Mouse (Mus musculus) kidney, postnatal 10 days (tissue): ENCODE results near the gene Ccdc88c.
A peak's percentile ranks its signal among the peaks of the same experiment; 100 is the strongest.

Experiments
- DNase-seq: peaks from one replicate; pipeline ENCODE4 v3.0.0; 2021; ENCODE audit warnings: mixed read lengths

Ccdc88c gene

DNA sequence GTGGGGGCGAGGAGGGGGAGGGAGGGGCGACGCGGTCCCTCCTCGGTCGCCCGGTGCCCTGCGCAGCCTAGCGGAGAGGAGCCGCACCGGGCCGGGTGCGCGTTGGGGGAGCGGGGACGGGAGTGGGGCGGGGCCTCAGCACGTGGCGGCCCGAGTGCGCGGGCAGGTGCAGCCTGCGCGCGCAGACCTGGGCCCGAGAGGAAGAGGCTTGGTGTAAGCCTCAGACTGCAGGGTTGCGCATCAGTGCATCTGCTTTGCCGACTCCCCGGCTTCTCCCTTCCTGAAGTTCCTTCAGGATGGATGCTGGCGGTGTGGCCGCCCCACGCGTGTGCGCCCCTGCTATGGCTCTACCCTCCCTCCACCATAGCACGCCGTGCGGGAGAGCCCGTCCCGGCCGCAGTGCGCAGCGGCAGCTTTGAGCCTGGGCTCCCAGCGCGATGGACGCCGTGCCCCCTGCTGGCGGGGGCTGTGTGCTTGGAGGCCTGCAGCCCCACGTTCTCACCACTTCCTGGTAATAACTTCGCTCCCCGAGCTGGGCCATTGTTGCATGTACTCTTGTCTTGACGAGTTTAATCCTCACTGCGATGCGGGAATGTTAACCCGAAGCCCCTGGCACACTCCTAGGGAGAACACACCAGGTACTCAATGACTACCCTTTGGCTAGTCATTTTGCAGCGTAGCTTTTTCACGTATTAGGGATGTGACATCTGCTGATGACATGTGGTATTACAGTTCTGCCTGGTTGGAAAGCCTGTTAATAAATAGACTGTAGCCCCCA is at the start of gene Ccdc88c:
Gene Ccdc88c, minus strand, starts transcription at position 103 of the 778 bp plus-strand sequence.
- peak; percentile 91 for DNase-seq

DNA sequence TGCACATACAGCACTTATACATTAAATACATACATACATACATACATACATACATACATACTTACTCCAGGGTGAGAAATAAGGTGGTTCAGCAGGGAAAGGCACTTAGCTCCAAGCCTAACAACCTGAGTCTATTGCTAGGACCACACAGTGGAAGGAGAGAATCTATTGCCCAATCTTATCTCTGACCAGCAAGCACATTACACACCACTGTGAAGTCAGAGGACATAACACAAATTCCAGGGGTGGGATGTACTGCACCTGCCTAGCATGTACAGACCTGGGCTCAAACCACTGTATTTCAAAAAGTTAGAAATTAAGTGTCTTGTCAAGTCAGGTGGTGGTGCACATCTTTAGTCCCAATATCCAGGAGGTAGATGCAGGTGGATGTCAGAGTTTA is 49.1 kb upstream of the Ccdc88c start:
- no peak for DNase-seq

DNA sequence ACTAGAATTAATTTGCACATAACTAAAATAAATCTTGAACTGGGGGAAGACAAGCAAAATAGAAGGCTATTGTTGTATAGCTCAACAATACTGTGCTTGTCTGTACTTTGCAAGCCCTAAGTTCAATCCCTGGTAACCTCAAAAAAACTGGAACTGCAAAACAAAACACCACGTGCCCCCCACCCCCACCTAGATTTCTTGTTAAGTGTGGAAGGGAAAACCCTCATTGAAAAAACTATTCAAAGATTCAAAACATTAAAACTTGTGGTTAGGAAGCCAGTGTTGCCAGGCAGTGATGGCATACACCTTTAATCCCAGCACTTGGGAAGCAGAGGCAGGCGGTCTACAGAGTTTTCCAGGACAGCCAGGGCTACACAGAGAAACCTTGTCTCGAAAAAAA is 46.6 kb upstream of the Ccdc88c start:
- no peak for DNase-seq

DNA sequence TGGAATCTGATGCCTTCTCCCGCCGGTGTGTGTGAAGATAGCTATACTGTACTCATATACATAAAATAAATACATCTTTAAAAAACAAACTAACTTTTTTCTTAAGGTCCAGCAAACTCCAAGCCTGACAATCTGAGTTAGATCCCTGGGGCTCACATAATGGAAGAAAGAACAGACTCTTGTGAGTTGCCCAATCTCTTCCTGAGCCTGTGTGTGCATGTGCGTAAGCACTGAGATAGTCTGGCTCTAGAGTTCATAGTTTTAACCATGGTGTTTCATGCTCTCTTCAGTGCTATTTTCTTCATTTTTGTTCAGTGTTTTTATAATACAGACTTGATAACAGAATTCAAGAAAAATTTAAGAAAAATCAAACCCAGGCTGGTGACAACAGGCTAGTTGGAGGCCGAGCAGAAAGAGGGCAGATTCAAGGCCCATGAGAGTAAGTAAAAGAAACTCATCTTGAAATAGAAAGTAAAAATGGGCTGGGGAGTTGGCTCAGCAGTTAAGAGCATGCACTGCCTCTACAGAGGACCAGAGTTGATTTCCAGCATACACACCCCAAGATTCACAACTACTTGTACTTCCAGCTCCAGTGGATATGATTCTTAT is 46.1 kb upstream of the Ccdc88c start:
- no peak for DNase-seq

- no peak for DNase-seq
Observed at GRCm38 (mm10) chr12:101069813-101070212, 41.0 kb upstream of the Ccdc88c start.

DNA sequence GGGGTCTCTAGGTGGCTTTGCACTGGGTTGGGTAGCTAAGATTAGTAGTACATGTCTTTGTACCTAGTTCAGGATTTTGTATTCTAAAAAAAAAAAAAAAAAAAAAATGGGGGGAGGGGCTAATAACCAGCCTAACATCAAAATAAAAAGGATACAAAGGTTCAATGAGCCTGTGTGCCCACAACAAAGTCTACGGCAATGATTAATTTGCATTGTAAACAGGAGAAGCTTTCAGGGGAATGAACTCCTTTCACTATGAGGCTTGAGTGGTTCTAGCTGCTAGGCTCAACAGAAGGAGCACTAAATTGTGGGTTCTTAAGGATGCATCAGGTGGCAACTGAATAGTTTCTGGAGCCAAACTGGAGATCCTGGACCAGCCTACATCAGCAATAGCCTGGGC is 37.5 kb upstream of the Ccdc88c start:
- DNase-seq, result no peak

- DNase-seq, result no peak
Observed at GRCm38 (mm10) chr12:101039956-101040355, 11.1 kb upstream of the Ccdc88c start.

- DNase-seq, result peak; percentile 33
Observed at GRCm38 (mm10) chr12:101028247-101028953, 456 bp downstream of the Ccdc88c start.

- no peak for DNase-seq
Observed at GRCm38 (mm10) chr12:101027451-101028246, 1.2 kb downstream of the Ccdc88c start.

- no peak for DNase-seq
Observed at GRCm38 (mm10) chr12:101026946-101027345, 1.9 kb downstream of the Ccdc88c start.

DNA sequence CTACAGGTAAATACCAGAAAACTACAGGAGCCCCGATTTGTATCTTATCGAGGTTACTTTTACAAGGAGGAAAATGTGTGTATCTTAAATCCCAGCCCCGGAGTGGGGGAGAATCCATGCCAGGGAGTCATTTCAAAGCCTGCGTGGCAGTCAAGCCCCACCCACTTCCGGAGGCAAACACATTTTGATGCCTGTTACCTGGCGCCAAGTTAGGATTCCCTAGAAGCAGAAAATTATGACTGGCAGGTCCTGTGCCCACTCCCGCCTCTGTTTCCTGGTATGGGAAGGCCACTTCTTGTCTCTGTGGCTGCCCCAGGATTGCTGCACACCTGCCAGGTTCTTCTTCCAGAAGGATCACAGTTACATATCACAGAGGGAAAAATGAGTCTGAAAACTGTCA is 2.3 kb downstream of the Ccdc88c start:
- DNase-seq, result peak; percentile 39

DNA sequence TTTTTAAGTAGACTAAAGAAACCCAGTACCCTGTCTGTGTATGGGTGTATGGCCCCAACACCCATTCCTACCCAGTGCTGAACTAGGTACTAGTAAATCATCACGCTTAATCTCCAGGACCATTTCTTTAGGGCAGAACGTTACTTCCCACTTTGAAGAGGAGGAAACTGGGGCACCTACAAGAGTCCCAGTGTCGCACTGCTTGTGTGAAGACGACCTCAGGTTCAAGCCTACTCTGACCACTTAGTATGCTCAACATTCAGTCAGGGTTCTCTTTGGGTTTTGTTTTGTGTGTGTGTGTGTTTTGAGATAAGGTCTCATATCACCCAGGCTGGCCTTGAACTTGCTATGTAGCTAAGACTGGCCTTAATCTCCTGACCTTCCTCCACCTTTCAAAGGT is 2.8 kb downstream of the Ccdc88c start:
- DNase-seq, result no peak

- no peak for DNase-seq
Observed at GRCm38 (mm10) chr12:101025379-101025778, 3.5 kb downstream of the Ccdc88c start.

DNA sequence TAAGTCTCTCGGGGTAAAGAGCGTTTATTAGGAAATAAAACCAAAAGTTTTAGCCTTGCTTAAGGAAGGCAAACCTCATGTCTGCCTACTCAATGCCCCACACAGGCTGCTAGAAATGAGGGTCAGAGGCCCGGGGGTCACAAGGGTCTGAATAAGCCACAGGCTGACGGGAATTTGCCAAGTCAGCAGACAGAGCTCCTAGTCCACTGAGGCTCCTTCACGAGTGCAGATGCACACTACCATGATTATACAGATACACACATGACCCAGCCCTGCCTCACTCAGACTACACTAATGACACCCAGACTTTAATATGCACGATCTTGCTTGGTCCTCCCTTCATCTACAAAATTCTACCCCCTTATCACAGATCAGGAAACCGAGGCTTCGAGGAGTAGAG is 4.0 kb downstream of the Ccdc88c start:
- DNase-seq, result no peak

DNA sequence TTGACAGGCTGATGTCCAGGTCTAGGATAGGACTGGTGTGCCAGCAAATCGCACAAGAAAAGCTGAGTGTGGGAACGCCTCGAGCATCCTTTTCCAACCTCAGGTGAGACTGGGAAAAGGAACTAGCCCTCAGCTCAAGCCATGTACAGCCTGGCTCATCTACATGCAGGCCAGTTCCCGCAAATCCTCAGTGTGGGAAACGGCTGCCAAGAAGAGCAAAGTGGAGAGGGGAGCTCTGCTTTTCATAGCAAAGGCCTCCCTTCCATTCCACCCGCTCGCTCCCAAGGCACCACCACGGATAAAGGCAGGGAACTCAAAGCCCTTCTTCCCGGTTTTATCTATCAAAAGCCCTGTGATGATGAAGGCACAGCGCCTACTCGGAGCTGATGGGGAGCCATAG is 5.7 kb downstream of the Ccdc88c start:
- no peak for DNase-seq

DNA sequence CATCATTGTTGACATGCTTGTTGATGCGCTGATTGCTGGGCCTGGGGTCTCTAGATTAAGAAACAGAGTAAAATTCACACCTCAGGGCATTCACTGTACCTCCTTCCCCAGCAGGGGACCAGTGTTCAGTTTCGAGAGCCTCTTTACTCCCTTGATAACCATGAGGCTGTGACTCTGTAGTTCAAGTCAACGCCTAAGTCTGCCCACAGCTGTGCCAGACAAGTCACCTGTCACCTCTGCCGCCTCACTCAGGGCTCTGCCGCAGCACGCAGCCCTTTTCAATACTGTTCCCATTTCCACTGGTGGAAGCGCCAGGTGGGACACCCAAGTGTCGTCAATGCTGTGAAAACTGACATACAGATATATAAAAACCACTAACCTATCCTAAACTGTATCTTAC is 6.5 kb downstream of the Ccdc88c start:
- DNase-seq, result no peak

- no peak for DNase-seq
Observed at GRCm38 (mm10) chr12:101021484-101022226, 7.2 kb downstream of the Ccdc88c start.

DNA sequence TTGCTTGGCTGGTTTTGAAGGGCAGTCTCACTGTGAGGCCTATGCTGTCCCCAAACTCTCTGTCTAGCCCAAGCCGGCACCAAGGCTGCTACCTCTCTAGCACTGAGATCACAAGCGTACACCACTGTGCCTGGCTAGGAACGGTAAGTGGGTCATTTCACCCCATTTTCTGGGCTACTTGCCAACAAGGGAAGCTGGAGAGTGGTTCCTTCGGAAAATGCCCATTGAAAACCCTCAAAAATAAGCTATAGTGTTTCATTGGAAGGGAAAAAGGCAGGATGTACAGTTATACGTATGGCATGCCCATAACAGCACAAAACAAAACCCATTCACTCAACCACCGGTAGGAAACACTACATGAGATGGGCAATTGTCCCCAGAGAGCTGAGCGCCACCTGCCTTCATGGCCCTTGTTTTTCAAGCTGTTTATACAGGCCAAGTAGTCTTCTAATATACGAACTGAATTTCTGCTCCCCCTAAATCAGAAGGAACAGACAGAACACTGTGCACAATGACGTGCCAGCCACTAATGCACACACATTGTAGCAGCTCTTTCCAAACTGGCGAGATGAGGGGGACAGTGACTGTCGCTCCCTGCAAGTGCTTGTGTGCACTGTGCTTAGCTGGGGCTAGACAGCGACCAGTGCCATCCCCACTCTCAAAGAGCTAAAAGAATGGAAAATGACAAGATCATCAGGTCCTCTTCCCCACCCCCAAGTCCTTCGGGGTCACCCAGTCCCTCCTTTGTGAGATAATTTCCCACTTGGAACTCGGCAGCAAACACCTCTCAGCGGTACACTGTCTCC is 8.4 kb downstream of the Ccdc88c start:
- no peak for DNase-seq

DNA sequence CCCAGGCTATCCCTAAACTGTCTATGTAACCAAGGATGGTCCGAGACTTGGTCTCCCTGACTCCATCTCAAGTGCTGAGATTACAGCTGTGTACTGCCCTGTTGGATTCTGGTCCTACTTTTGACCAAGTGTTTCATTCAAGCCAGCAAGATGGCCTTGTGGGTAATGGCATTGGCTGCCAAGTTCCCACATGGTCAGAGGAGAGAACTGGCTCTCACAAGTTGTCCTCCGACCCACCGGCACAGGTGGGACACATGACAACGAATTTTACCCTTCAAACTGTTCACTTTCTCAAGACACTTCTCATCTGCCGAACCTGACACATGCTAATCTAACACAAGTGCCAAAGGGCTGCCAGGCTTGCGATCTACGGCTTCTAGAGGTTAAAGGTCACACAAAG is 9.4 kb downstream of the Ccdc88c start:
- no peak for DNase-seq

GRCm38 (mm10) chr12:101019031-101019430 is 9.8 kb downstream of the Ccdc88c start:
- DNase-seq, result no peak

GRCm38 (mm10) chr12:101017971-101018371 is 10.9 kb downstream of the Ccdc88c start:
- DNase-seq, result peak; percentile 45
